Mouse (Mus musculus) stomach, adult 2 months (tissue): ENCODE measurements around the gene Fam57a. TPM values are rescaled to one million over a fixed set of nuclear protein-coding genes. Genes with fewer than 3 reads are reported as not detected.

Experiments used
- polyA plus RNA-seq: library from polyadenylated mRNA; depleted of rRNA; stranded (reverse); fragments of >200 nt; gene quantifications from 2 replicates; pipeline ENCODE4 v1.2.3, GENCODE M21; 2012; rRNA removed

Fam57a gene
- 111 and 342 TPM in 2 replicates for polyA plus RNA-seq

GRCm38 (mm10) chr11:76179495-76180145 is at the start of gene Fam57a, which contains the start of gene Vps53:
Fam57a (plus strand) TSS chr11:76179671.
Vps53 (minus strand) TSS chr11:76179647.

GRCm38 (mm10) chr11:76217390-76217800 is 37.9 kb downstream of the Fam57a start, which contains the start of the genes Dbil5 and Gemin4:
Dbil5 (plus strand) TSS chr11:76217608.
Gemin4 (minus strand) TSS chr11:76217664.

GRCm38 (mm10) chr11:76242901-76243810 is 63.7 kb downstream of the Fam57a start, which contains the start of the genes Mrm3 and Glod4:
Mrm3 (plus strand) TSS chr11:76243715.
Glod4 (minus strand) TSS chr11:76243725.

Other genes with a start within 250 kb of the Fam57a start
- gene Rph3al, start 241.2 kb upstream of the Fam57a start, polyA plus RNA-seq: 15.9 and 22.4 TPM in 2 replicates
- 4.7 and 6.1 TPM in 2 replicates for gene 1700016K19Rik, start 179.8 kb upstream of the Fam57a start, polyA plus RNA-seq
- 42.9 and 50.5 TPM in 2 replicates for gene Rflnb, start 151.9 kb upstream of the Fam57a start, polyA plus RNA-seq
- gene Vps53, start within 50 bp of the Fam57a start, polyA plus RNA-seq: 10.3 and 18.8 TPM in 2 replicates
- 0.41 and 0.60 TPM in 2 replicates for gene Dbil5, start 37.9 kb downstream of the Fam57a start, polyA plus RNA-seq
- gene Gemin4, start 38.0 kb downstream of the Fam57a start, polyA plus RNA-seq: 2.9 and 3.4 TPM in 2 replicates
- gene Mrm3, start 64.0 kb downstream of the Fam57a start, polyA plus RNA-seq: 2.0 and 3.0 TPM in 2 replicates
- gene Glod4, start 64.1 kb downstream of the Fam57a start, polyA plus RNA-seq: 0.52 and 0.70 TPM in 2 replicates
- gene Nxn, start 219.5 kb downstream of the Fam57a start, polyA plus RNA-seq: 13.3 and 16.4 TPM in 2 replicates
- 1.9 and 2.9 TPM in 2 replicates for gene Timm22, start 227.3 kb downstream of the Fam57a start, polyA plus RNA-seq